Mouse (Mus musculus): ENCODE measurements around the gene Itga8. TPM values are rescaled to one million over a fixed set of nuclear protein-coding genes. Genes with fewer than 3 reads are reported as not detected.

The Itga8 gene
- polyA plus RNA-seq, 1 experiment from 2014 or later: 8.9 TPM

DNA sequence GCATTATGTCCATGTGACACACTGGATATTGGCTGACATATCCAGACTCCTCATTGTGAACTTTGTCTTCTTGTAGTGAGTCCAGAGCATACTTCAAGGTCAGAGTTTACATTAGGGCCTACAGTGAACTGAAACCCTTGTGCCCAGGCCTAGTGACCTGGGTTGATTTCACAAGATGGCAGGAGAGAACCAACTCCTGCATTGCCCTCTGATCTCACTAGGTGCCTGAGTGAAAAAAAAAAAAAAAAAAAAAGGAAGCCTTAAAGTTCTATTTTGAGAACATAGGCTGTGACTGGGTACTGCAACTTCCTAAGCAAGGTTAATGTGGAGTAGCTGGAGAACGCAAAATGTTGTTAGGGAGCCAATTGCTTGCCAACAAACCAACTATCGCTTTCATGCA, 186.2 kb downstream of the Itga8 start:
- no peaks in the 10 kb centered on the region for H3K27me3 ChIP-seq (ENCODE audit: control insufficient read depth, insufficient read depth, low read length)
- no peak overlapping the region for H3K27ac ChIP-seq (ENCODE audit: low read length)
- H3K4me2 ChIP-seq (ENCODE audit: low read depth, low read length): no peak overlapping the region
- 30% methylated on average over 2 of the region's 2 CpGs for WGBS
- no peak overlapping the region for H3K9ac ChIP-seq (ENCODE audit: low read length)
- 0 out of 2 replicates have a peak, but pooled peaks cover 2% of the 10 kb centered on the region for H3K4me1 ChIP-seq (ENCODE audit: control insufficient read depth, insufficient read depth, low read length)
- H3K9me3 ChIP-seq (replicated peaks; ENCODE audit: control insufficient read depth, low read length): no peaks in the 10 kb centered on the region; the same call in 1 of the 2 replicates
- no peak overlapping the region for H3K4me3 ChIP-seq (ENCODE audit: low read length)
- ATAC-seq (replicated peaks; ENCODE audit: extremely low read depth, insufficient read depth, low FRiP score): no peak
- H3K36me3 ChIP-seq (ENCODE audit: control insufficient read depth, insufficient read depth): no peaks in the 10 kb centered on the region; the same call in 1 of the 2 replicates

DNA sequence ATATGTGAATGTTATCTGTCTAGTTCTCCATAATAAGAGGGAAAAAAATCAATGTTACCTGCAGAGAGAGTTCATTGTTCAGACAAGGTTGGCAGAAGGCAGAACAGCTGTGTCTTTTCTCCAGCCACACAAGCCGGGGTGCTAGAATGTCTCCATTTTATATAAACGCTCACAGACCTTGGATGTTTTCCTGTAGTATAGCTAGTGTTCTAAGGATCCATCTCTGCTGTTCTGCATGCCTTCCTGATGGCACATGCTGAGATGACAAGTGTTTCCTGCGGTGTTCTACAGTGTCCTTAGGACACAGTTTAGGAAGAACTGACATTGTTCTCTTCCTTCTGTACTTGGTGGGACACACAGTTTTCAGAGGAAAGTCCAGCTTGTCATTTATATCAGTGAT, 192.4 kb downstream of the Itga8 start:
- no peaks in the 10 kb centered on the region for H3K9me3 ChIP-seq (replicated peaks; ENCODE audit: control insufficient read depth, low read length)
- H3K9ac ChIP-seq (ENCODE audit: low read length): no peak overlapping the region
- no peaks in the 10 kb centered on the region for H3K27me3 ChIP-seq (ENCODE audit: control insufficient read depth, insufficient read depth, low read length)
- H3K4me2 ChIP-seq (ENCODE audit: low read depth, low read length): no peak overlapping the region
- H3K4me1 ChIP-seq (ENCODE audit: control insufficient read depth, insufficient read depth, low read length): peaks cover 2% of the 10 kb centered on the region; the same call in 1 of the 2 replicates
- 69% methylated on average over 3 of the region's 3 CpGs for WGBS
- no peak overlapping the region for H3K4me3 ChIP-seq (ENCODE audit: low read length)
- no peaks in the 10 kb centered on the region for H3K36me3 ChIP-seq (ENCODE audit: control insufficient read depth, insufficient read depth)
- H3K27ac ChIP-seq (ENCODE audit: low read length): no peak overlapping the region
- no peak for ATAC-seq (replicated peaks; ENCODE audit: extremely low read depth, insufficient read depth, low FRiP score)

- H3K9me3 ChIP-seq (replicated peaks; ENCODE audit: control insufficient read depth, low read length): no peaks in the 10 kb centered on the region
- H3K4me1 ChIP-seq (ENCODE audit: control insufficient read depth, insufficient read depth, low read length): peaks cover 2% of the 10 kb centered on the region; the same call in 1 of the 2 replicates
- H3K27me3 ChIP-seq (ENCODE audit: control insufficient read depth, insufficient read depth, low read length): no peaks in the 10 kb centered on the region
- no peak for ATAC-seq (replicated peaks; ENCODE audit: extremely low read depth, insufficient read depth, low FRiP score)
- no peak overlapping the region for H3K27ac ChIP-seq (ENCODE audit: low read length)
- H3K36me3 ChIP-seq (ENCODE audit: control insufficient read depth, insufficient read depth): no peaks in the 10 kb centered on the region
- 77% methylated on average over 2 of the region's 2 CpGs for WGBS
- H3K9ac ChIP-seq (ENCODE audit: low read length): no peak overlapping the region
- H3K4me2 ChIP-seq (ENCODE audit: low read depth, low read length): no peak overlapping the region
- no peak overlapping the region for H3K4me3 ChIP-seq (ENCODE audit: low read length)
Observed at GRCm38 (mm10) chr2:12108306-12108705, 193.4 kb downstream of the Itga8 start.

DNA sequence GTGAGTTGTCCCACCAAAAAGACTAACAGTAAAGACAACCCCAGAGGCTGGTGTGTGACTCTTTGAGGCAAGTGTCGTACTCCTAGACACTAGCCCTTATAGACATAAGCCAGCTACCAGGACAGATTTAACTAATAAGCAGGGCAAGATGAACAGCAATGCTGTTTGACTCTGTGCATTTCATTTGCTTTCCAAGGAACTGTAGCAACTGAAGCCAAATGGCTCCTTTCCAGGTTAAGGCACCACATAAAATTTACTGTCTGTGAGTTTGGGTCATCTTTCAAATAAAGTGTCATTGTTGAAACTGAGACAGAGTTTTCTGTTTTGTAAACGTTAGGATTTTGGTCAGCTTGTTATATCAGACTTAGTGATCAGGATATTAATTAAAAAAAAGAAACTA, 194.5 kb downstream of the Itga8 start:
- H3K27me3 ChIP-seq (ENCODE audit: control insufficient read depth, insufficient read depth, low read length): no peaks in the 10 kb centered on the region
- H3K9ac ChIP-seq (ENCODE audit: low read length): no peak overlapping the region
- no peaks in the 10 kb centered on the region for H3K9me3 ChIP-seq (replicated peaks; ENCODE audit: control insufficient read depth, low read length)
- H3K27ac ChIP-seq (ENCODE audit: low read length): no peak overlapping the region
- H3K4me1 ChIP-seq (ENCODE audit: control insufficient read depth, insufficient read depth, low read length): peaks cover 2% of the 10 kb centered on the region; the same call in 1 of the 2 replicates
- no peak overlapping the region for H3K4me2 ChIP-seq (ENCODE audit: low read depth, low read length)
- no peaks in the 10 kb centered on the region for H3K36me3 ChIP-seq (ENCODE audit: control insufficient read depth, insufficient read depth)
- no peak for ATAC-seq (replicated peaks; ENCODE audit: extremely low read depth, insufficient read depth, low FRiP score)
- H3K4me3 ChIP-seq (ENCODE audit: low read length): no peak overlapping the region
- 65% methylated on average over 2 of the region's 2 CpGs for WGBS

DNA sequence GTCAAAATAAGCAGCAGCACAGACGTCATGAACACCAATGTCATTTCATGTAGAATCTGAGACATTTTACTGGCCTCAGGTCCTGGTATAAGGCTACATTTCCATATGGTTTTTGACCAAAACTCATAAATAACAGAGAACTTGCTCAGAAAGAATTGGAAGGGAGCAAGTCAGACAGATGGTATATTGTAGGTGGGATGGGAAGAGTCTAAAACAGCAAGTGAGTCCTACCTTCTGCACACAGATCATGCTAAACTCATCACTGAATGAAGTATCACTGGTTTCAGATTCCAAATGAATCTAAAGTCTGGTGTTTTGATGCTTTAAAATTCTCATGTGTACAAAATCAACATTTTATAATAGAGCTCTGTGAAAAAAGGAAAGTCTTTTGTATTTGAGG, 198.5 kb downstream of the Itga8 start:
- Histone ChIP-seq H3K27ac (ENCODE audit: low read length) (no peak overlapping the region), H3K4me2 (ENCODE audit: low read depth, low read length) (no peak overlapping the region), H3K9ac (ENCODE audit: low read length) (no peak overlapping the region), H3K9me3 (replicated peaks; ENCODE audit: control insufficient read depth, low read length) (no peaks in the 10 kb centered on the region), H3K4me1 (ENCODE audit: control insufficient read depth, insufficient read depth, low read length) (no peaks in the 10 kb centered on the region), H3K27me3 (ENCODE audit: control insufficient read depth, insufficient read depth, low read length) (no peaks in the 10 kb centered on the region), H3K4me3 (ENCODE audit: low read length) (no peak overlapping the region), H3K36me3 (ENCODE audit: control insufficient read depth, insufficient read depth) (no peaks in the 10 kb centered on the region)
- 54% methylated on average over 1 of the region's 1 CpGs for WGBS
- ATAC-seq (replicated peaks; ENCODE audit: extremely low read depth, insufficient read depth, low FRiP score): no peak

DNA sequence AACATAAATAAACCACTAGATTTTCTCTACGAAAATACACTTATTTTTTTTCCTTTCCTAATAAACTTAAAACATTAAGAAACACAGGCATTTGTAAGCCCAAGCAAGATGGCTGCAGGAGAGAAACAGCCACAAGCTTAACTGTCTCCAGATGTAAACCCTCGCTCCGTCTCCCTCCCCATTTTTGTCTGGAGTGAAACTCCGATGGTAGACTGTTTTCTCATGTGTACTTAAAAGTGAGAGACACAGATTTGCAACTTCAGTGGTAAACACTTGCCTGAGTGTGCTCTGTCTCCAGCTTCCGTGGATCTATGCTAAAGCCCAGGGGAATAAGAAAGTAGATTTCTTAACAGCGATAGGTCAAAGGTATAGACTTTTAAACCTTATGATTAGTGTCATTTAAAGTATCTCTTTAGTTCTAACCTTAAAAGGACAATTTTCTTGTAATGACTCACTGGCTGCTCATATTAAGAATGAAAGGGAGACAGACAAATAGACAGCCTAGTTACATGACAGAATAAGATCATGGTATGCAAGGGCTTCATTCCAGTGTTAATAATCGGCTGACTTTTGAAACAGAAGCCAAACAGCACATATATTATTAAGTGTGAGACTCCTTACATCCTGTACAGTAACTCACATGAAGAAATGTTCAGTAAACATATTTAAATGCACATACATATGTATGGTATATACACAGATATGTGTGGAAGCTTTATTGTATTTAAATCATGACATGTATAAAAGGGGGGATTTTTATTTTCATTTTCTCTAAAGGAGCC, 209.3 kb downstream of the Itga8 start:
- H3K4me1 ChIP-seq (ENCODE audit: control insufficient read depth, insufficient read depth, low read length): no peaks in the 10 kb centered on the region
- no peaks in the 10 kb centered on the region for H3K27me3 ChIP-seq (ENCODE audit: control insufficient read depth, insufficient read depth, low read length)
- no peak overlapping the region for H3K4me3 ChIP-seq (ENCODE audit: low read length)
- H3K9ac ChIP-seq (ENCODE audit: low read length): no peak overlapping the region
- H3K9me3 ChIP-seq (replicated peaks; ENCODE audit: control insufficient read depth, low read length): no peaks in the 10 kb centered on the region; the same call in 1 of the 2 replicates
- no peak overlapping the region for H3K27ac ChIP-seq (ENCODE audit: low read length)
- no peak overlapping the region for H3K4me2 ChIP-seq (ENCODE audit: low read depth, low read length)
- WGBS: 65% methylated on average over 7 of the region's 7 CpGs
- no peaks in the 10 kb centered on the region for H3K36me3 ChIP-seq (ENCODE audit: control insufficient read depth, insufficient read depth)
- ATAC-seq (replicated peaks; ENCODE audit: extremely low read depth, insufficient read depth, low FRiP score): no peak

- Histone ChIP-seq H3K4me2 (ENCODE audit: low read depth, low read length) (no peak overlapping the region), H3K9me3 (replicated peaks; ENCODE audit: control insufficient read depth, low read length) (no peaks in the 10 kb centered on the region), H3K4me3 (ENCODE audit: low read length) (no peak overlapping the region), H3K36me3 (ENCODE audit: control insufficient read depth, insufficient read depth) (no peaks in the 10 kb centered on the region), H3K9ac (ENCODE audit: low read length) (no peak overlapping the region), H3K27me3 (ENCODE audit: control insufficient read depth, insufficient read depth, low read length) (no peaks in the 10 kb centered on the region), H3K27ac (ENCODE audit: low read length) (no peak overlapping the region), H3K4me1 (ENCODE audit: control insufficient read depth, insufficient read depth, low read length) (no peaks in the 10 kb centered on the region)
- ATAC-seq (replicated peaks; ENCODE audit: extremely low read depth, insufficient read depth, low FRiP score): no peak
- WGBS: 62% methylated on average over 2 of the region's 2 CpGs
Observed at GRCm38 (mm10) chr2:12090993-12091392, 210.7 kb downstream of the Itga8 start.

- no peak overlapping the region for H3K4me2 ChIP-seq (ENCODE audit: low read depth, low read length)
- H3K36me3 ChIP-seq (ENCODE audit: control insufficient read depth, insufficient read depth): no peaks in the 10 kb centered on the region
- H3K27me3 ChIP-seq (ENCODE audit: control insufficient read depth, insufficient read depth, low read length): no peaks in the 10 kb centered on the region
- H3K4me3 ChIP-seq (ENCODE audit: low read length): no peak overlapping the region
- no peak overlapping the region for H3K9ac ChIP-seq (ENCODE audit: low read length)
- H3K27ac ChIP-seq (ENCODE audit: low read length): no peak overlapping the region
- H3K9me3 ChIP-seq (replicated peaks; ENCODE audit: control insufficient read depth, low read length): no peaks in the 10 kb centered on the region
- H3K4me1 ChIP-seq (ENCODE audit: control insufficient read depth, insufficient read depth, low read length): no peaks in the 10 kb centered on the region
- 79% methylated on average over 2 of the region's 2 CpGs for WGBS
- ATAC-seq (replicated peaks; ENCODE audit: extremely low read depth, insufficient read depth, low FRiP score): no peak
Observed at GRCm38 (mm10) chr2:12085492-12085891, 216.2 kb downstream of the Itga8 start.

DNA sequence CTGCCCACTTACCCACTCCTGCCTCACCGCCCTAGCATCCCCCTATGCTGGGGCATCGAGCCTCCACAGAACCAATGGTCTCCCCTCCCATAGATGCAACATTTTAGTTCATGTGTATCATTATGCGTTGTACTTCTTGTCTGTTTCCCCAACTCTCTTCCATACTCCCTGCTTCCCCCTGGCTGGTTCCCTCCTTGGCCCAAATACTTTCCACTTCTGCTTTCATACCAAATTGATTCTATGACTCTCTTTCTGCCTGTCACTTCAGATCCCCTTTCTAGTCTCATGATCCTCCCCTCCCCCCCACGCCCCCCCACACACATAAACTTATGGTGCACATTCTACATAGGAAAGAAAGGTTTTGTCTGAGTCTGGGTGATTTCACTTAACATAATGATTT, 217.4 kb downstream of the Itga8 start:
- Histone ChIP-seq H3K36me3 (ENCODE audit: control insufficient read depth, insufficient read depth) (no peaks in the 10 kb centered on the region), H3K27me3 (ENCODE audit: control insufficient read depth, insufficient read depth, low read length) (no peaks in the 10 kb centered on the region), H3K4me3 (ENCODE audit: low read length) (no peak overlapping the region), H3K9me3 (replicated peaks; ENCODE audit: control insufficient read depth, low read length) (no peaks in the 10 kb centered on the region), H3K27ac (ENCODE audit: low read length) (no peak overlapping the region), H3K9ac (ENCODE audit: low read length) (no peak overlapping the region), H3K4me2 (ENCODE audit: low read depth, low read length) (no peak overlapping the region), H3K4me1 (ENCODE audit: control insufficient read depth, insufficient read depth, low read length) (no peaks in the 10 kb centered on the region)
- 82% methylated on average over 4 of the region's 4 CpGs for WGBS
- ATAC-seq (replicated peaks; ENCODE audit: extremely low read depth, insufficient read depth, low FRiP score): no peak
